Mouse (Mus musculus) sigmoid colon, adult 10 weeks (tissue): ENCODE data around the gene Mtmr4. TPM values are rescaled to one million over a fixed set of nuclear protein-coding genes. Genes with fewer than 3 reads are reported as not detected.

Experiments
- polyA plus RNA-seq: library from polyadenylated mRNA; stranded (reverse); fragments of 350-450 nt; fragmentation: Illumina TruSeq; extraction: RNeasy Lipid Tissue Mini Kit (QIAGEN cat#74804); gene quantifications from one replicate; pipeline ENCODE4 v1.2.3, GENCODE M21; 2014; ENCODE audit warnings: low read depth, low replicate concordance

Mtmr4 gene
- polyA plus RNA-seq = 32.9 TPM

DNA sequence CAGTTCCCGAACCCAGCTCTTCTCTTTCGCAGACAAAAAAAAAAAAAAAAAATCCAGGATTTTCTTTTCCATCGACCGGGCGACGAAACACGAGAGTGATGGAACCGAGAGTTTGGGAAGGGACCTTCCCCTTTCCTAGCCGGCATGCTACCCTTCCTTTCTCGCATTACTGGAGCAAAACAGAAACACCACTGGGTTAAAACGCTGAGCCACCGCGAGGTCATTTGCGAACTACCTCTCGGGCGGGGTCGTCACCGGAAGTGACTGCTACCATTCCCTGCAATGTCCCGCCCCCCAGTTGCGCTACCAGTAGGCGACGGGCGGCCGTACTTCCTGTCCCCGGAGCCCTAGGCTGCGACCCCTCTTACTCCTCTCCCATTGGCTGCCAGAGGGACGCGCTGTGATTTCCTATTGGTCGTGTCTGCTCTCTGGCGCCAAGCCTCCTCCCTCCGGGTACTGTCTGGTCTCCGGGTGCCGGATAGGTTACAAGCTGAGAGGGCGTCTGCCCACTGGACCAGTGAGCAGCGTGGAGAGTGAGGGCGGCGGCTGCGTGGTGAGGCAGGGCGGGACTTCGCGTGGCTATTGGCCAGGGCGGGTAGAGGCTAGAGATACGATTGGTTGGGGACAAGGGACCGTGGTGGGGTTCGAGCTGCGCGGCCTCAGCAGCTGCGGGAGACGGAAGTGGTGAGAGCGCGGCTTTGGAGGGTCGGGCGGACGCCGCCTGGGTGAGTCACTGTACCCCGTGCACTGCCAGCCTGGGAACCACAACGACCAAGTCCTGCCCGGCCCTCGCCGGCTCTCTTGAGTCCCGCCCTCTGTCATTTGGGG, at the start of gene Mtmr4:
Gene Mtmr4, plus strand, starts transcription at position 637 of the 828 bp plus-strand sequence.

DNA sequence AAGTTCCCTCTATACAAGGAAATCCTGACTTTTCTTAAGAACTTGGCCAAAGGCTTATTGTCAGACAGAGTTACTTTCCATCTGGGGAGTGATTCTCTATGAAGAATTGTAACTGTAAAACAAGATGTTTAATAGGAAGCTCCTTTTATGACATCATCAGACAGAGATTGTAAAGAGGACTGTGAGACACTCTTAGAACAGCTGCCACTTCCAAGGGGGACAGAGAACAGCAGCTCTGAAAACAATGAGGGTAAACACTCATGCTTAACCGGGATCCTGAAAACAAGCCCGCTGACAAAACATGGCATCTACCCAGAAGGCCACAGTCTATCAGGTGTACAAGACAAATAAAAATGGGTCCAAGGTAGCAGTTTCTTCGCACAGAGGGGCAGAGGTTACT, 25.5 kb upstream of the Mtmr4 start, which contains the start of gene Gm11492:
Gene Gm11492, plus strand, starts transcription at position 153 of the 400 bp plus-strand sequence.

GRCm38 (mm10) chr11:87568255-87568953, 23.6 kb upstream of the Mtmr4 start, which contains the start of gene Sept4:
Gene Sept4 (plus strand): TSS chr11:87568903.

DNA sequence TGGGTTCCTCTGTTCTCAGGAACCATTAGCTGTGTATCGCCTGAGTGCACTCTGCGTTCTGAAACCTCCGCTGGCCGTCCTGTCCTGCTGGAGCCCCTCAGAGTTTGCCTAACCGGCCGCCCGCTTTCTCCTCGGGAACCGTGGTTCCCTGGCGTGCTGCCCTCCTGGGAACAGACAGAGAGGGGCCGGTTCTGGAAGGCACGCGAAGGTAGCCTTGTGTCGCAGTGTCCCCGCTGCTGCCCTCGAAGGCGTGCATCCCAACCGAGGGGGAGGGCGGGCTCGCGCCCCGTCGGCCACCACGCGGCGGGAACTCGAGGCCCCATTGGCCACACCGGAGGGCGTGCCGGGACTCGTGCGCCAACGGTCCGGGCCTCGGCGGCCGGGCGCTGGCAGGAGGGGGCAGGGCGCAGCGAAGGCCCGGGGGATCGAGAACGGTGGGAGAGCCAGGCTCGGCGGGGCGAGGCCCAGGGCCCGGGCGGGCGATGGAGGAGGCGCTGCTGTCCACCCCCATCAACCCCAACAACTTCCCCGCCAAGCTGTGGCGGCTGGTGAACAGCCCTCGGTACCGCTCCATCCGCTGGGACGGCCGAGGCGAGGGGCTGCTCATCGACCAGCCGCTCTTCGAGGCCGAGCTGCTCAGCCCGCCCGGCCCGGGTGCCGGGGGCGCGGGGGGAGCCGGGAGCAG, 25.0 kb downstream of the Mtmr4 start, which contains the start of gene Hsf5:
Gene Hsf5, plus strand, starts transcription at position 375 of the 685 bp plus-strand sequence.

DNA sequence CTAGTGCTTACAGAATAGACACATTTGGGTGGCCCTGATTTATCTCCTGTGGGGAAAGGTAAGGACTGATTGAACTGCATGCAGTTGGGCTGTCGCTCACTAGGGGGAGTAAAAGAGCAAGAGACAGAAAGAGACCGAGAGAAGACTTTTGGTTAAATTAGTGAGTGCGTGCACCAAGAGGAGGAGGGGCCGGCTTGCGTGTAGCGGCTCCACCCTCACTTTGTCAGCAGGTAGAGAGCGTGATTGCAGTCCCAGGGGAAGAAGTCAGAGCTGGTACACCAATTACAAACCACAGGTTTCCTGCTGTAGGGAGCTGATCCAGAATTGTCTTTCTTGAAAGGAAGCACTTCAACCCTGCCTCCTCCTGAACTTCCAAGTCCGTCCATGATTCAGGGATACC, 70.4 kb downstream of the Mtmr4 start, which contains the start of gene Rnf43:
Gene Rnf43, plus strand, starts transcription at position 316 of the 400 bp plus-strand sequence.

Other genes starting within 250 kb of the Mtmr4 start
- gene Ppm1e, start 233.1 kb upstream of the Mtmr4 start, polyA plus RNA-seq = 8.6 TPM
- 3.8 TPM for gene Rad51c, start 187.2 kb upstream of the Mtmr4 start, polyA plus RNA-seq
- gene Tex14, start 187.1 kb upstream of the Mtmr4 start, polyA plus RNA-seq = 3.9 TPM
- gene Gm11492, start 25.5 kb upstream of the Mtmr4 start, polyA plus RNA-seq = not detected
- gene Sept4, start 23.3 kb upstream of the Mtmr4 start, polyA plus RNA-seq = 4.9 TPM
- gene Hsf5, start 25.0 kb downstream of the Mtmr4 start, polyA plus RNA-seq = 0.25 TPM
- gene Rnf43, start 70.6 kb downstream of the Mtmr4 start, polyA plus RNA-seq = 15.0 TPM
- 17.7 TPM for gene Supt4a, start 145.4 kb downstream of the Mtmr4 start, polyA plus RNA-seq
- gene Tspoap1, start 168.4 kb downstream of the Mtmr4 start, polyA plus RNA-seq = not detected
- gene Mpo, start 201.4 kb downstream of the Mtmr4 start, polyA plus RNA-seq = not detected
- 1.3 TPM for gene Lpo, start 236.1 kb downstream of the Mtmr4 start, polyA plus RNA-seq